Mouse (Mus musculus) heart, postnatal 36 days (tissue): ENCODE results near the gene Frmd4b. TPM values are rescaled to one million over a fixed set of nuclear protein-coding genes. Genes with fewer than 3 reads are reported as not detected.
"Not testable (repeated sequence)": the region's sequence is repeated elsewhere in the genome, so short reads cannot be mapped to it uniquely, and the experiment has no call there.

ENCODE experiments used
- DNase-seq, 2 experiments: peaks; one replicate each; pipeline ENCODE4 v3.0.0; 2021 to 2022
- intact Hi-C: fragments of 180-260 bp; cut with DNase I; formaldehyde crosslinking; loops from one replicate; pipeline ENCODE4 v1.15.1; 2025
- total RNA-seq, 2 experiments: library from RNA; stranded (reverse); gene quantifications; 2 replicates each; pipeline ENCODE4 v1.2.3; 2021

Frmd4b gene
- total RNA-seq, 2 experiments from 2014 or later, result 16.2 to 19.7 TPM

DNA sequence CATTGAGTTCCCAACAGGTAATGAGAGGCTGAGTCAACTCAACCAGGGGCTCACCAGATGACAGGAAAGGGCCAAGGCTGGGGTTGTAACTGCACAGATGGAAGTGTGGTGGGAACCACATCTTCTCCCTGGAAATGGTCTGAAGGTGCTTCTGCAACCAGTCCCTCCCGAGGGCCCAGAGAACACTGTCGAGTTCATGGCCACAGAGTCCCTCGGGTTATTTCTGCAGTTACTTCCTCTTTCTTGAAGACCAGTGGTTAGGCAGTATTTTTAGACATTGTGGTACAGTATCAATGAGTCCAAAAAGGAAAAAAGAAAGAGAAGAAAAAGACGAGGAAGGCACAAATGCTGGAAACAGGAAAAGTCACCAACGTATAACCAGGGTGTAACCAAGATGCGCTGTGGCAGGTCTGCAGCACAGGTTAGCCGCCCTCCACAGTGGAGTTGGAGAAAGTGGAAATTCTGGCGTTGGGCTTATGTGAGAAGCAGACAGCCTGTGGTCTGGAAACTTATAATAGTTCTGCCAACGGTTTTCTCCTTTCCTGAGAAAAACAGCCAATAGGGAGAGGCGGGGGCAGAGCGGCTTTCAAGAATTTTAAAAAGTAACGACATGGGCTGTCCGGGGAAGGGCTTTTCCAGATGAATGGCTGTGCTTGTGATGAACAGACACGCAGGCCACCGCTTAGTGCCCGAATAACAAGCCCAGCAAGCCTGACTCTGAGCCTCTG is 178.3 kb downstream of the Frmd4b start:
- intact Hi-C loops, result no loop called here

DNA sequence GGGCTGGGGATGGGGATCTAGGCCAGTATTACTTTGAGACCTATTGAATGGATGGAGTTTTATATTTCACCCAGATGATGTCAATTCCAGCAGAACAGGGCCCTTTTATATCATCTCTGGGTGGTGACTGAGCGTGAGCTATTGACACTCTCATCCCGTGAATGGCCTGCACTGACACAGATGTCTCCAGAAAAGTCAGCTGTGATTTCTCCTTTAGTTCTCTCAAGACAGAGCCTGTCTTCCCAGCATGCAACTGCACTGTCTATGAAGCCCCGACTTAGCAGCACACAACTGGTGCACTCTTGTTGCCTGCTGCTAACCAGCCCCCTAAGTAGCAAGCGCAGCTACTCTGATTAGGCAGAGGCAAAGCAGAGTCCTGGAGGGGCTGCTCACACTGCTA is 182.6 kb downstream of the Frmd4b start:
- intact Hi-C loops, result no loop called here
- no peak for DNase-seq

More for the DNA sequence above, 178.3 kb downstream of the Frmd4b start:
- no peak for DNase-seq

DNA sequence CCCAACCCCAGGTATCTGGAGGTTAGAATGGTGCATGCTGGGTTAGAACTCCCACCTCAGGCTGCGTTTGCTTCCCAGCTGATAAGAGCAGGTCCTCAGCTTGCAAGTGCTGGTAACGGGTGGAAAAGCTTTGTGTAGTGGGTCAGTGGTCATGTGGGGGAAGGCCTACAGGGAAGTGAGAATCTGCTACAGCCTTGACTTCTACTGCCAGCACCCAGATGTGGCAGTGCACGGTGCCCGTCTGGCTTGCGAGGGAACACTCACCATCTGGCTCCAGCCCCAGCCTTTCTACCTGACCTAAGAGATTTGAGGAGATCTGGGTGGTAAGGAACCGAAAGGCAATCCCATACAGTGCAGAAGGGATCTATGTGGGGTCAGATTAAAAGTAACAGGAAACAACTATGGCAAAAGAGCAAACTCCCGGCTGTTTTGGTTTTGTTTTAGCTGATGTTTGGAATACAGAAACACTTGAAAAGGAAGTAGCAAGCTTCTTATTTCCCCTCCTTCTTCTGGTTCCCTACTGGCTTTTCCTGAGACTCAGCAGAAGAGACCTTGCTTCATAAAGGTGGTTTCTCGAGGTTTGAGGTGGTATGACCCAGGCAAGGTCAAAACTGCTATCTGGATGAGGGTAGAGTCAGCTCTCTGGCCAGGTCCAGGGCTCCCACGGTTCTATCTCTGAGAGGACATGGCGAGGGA is 185.9 kb downstream of the Frmd4b start:
- peak in 1 of 2 experiments; percentile 35 for DNase-seq
- intact Hi-C loops, result no loop called here

DNA sequence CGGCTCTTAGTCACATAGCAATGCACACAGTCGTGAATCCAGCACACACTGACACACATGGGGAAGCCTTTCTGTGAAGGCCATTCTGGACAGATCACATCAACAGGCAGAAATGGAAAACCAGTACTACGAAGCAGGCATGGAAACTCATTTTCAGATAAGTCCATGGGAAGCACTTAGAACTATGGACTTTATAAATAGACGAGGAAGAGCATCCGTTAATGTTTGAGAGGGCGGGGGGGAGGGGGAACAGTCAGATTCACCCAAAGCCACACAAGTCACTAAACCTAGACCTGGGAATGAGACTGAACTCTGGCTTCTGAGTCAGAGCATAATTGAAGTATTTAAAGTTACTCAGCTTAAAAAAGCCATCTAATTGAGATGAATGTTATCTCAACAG is 186.8 kb downstream of the Frmd4b start:
- DNase-seq, result no peak
- intact Hi-C loops, result no loop called here

DNA sequence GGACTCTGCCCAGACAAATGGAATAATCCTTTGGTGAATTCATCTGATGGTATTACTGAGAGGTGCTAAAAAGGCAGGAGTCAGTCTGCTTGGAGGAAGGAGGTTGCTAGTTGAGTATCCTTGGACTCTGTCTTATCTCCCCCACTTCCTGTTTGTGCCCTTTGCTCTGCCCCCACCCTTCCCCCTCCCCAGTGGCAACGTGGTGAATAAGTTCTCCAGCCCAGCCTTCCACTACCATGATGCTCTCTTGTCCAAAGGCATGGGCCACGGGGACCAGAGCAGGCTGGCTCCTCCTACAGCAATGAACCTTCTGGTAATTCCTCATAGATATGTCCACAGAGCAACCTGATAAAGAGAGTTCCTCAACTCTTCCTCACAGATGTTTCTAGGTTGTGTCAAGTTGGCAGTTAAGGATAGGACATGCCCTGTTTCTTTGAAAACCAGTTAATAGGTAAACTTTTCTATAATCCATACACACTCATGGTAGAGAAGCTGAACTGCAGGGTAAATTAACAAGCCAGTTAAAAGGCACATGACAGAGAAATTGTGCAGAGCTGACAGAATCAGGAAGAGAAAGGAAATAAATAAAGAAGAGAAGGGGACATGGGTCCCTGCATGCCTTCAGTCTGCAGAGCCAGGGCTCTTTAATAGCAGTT is 187.5 kb downstream of the Frmd4b start:
- intact Hi-C loops, result no loop called here
- no peak for DNase-seq

DNA sequence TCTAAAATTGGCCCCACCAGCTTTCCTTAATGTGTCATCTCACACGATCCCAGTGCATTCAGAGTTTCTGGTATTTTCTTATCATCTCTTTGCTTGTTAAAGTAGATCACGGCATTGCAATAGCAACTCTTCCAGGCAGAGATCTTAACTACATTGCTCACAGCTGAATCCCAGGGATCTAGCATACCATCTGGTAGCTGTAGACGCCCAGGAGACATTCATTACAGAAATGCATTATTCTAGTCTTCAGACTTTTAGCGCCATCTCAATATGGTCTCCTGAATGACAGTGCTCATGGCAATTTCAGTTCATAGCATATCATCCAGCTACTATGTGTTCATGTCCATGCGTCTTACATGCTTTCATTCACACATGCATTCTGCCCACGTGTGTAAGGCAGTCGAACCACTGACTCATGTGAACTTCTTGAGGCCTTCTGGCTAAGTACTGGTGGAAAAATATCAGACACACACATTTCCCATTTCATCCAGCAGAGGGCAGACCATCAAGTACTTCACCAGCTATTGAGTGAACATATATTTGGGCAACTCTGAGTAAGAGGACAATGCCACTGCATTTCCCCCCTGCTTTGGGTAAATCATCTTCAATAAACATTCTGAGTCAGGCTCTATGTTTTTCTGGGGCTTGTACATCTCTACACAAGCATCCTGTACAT is 197.4 kb downstream of the Frmd4b start:
- intact Hi-C loops, result loop anchor here (1.0 to 5.0 kb wide), 5 partner anchors 37 to 321 kb away; no protein-coding TSS in a partner anchor
- peak; percentile 83 to 84 for DNase-seq

DNA sequence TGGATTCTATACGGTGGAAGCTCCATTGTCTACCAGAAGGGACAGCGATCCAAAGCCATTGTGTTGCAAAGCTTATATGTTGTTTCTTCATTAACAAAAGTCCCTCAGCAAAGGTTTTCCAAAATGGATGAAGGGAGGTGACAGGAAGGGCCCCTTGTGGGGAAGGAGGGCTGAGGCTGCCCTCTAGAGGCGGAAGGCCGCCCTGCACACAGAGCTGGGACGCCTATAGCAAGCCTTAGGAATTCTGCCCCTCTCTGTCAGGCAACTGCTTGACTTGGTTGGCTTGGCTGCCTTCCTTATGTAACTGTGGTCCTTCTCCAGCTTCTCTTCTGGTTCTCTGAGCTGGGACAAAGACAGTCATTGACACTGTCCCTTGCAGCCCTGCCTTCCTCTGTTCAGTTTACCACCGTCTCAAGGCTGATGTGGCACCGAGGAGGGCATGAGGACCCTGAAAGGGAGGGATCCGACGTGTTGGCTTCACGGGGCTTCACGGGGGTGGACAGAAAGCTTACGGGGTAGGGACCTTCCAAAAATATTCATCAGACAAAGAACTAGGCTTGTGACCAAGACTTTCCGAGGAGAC is 200.3 kb downstream of the Frmd4b start:
- intact Hi-C loops, result loop anchor here (1.0 kb wide), 2 partner anchors 139 to 166 kb away; no protein-coding TSS in a partner anchor
- DNase-seq, result peak; percentile 78 to 86

DNA sequence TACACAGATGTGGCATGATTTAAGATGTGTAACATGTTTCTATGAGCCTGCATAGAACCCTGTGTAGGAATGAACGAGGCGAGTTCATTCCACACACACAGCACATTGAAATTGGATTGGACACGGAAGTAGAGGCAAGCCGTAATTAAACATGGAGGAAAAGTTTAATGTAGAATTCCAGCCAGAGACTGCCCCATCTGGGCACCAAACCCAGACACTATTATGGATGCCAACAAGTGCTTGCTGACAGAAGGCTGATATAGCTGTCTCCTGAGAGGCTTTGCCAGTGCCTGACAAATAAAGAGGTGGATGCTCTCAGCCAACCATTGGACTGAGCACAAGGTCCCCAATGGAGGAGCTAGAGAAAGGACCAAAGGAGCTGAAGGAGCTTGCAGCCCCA is 201.8 kb downstream of the Frmd4b start:
- DNase-seq, intact Hi-C loops: not testable (repeated sequence)

DNA sequence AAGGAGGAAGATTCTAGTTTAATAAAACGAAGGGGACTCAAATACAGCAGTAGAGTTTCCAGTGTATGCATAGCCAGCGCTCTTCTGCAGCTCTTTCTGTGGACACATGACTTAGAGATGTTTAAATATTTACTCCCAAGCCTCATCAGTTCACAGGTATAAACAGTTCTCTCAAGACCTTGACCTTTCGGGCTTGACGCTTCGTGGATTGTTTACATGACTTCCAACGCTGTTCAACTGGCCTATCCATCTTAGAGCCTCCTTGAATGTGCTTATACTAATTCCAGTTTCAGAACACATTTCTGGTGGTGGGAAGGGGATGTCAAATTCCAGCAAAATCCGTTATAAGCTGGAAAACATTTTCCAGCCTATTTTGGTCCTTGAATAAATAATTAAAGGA is 203.9 kb downstream of the Frmd4b start:
- intact Hi-C loops, result no loop called here
- no peak for DNase-seq

DNA sequence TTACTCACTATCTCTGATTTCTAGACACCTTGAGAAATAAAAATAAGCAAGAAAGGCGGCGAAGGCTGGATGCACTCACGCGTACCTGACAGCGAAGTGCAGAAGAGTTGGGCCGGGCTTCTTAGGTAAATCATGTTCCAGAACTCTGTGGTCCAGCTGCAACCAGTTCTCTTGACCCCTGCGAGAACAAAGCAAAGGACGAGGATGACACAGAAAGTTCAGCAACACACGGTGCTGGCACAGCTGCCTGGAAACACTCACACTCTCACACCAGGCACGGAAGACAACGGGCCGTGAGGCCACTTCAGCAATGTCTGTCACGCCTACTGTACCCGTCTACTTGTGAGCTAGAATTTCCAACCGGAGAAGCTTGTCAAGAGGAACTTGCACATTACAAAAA is 204.9 kb downstream of the Frmd4b start:
- intact Hi-C loops, result no loop called here
- no peak for DNase-seq

DNA sequence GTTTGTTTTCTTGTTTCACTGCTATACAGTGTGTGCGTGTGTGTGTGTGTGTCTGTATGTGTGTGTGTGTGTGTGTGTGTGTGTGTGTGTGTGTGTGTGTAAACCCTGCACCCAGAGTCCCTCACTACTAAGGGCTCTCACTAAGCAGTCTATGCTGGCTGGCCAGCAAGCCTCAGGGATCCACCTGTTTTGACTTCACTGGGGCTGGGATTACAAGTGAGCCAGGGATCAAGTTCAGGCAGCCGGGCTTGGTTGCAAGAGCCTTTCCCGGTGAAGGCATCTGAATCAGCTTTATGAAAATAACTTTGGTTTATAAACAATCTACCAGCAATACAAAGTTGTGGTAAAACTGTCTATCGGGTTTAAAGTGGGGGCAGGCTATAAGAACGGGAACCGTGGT is 206.0 kb downstream of the Frmd4b start:
- intact Hi-C loops, result no loop called here
- DNase-seq, result no peak

DNA sequence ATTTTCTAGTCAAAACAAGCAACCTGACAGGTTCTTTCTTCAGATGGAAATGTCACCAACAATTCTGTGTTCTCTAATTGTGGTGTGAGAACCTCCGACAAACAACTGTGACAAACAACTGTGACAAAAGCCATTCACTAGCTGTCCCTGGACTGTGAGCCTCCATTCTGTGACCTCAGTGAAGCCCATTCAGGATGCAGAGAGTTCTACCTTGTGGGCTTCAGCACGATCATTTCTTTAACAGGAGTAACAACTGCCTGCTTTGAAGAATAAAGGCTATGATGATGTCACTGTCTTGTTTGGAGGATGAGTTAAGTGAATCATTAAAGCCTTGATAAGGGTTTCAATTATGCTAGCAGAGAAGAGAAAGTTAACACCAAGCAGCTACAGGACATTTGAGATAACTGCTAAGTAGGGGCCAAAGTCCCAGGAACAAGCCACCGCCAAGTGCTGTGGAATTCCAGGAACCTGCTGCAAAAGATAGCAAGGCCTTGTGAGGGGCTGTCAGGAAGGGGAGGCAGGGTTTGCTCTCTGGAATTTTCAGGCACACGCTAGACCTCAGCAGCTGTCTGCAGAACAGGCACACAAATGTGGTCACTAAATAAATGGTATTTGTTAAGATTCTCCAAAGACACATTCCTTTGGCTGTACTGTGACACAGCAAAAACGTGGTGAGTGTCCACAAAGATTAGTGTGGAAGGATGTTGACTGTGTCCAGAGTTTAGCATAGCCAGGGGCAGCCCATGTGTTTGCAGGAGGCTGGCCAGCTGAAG is 207.7 kb downstream of the Frmd4b start:
- intact Hi-C loops, result no loop called here
- no peak for DNase-seq

DNA sequence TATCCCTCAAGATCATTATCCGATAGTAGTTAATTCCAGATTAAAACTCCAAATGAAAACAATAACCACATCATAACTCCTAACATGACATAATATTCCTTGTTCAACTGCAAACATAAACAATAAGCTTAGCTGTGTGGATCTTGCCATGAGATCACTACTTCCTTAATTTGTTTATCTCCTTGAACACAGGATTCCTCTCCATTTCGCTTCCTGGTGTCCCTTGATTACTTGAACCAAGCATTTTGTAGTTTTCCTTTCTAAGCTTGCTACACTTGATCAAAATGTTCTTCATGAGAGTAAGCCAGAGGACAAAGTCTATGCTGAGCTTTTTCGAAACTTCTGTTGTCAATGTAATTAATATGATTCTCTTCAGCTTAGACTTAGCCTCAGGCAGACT is 209.4 kb downstream of the Frmd4b start:
- intact Hi-C loops, result no loop called here
- no peak for DNase-seq

DNA sequence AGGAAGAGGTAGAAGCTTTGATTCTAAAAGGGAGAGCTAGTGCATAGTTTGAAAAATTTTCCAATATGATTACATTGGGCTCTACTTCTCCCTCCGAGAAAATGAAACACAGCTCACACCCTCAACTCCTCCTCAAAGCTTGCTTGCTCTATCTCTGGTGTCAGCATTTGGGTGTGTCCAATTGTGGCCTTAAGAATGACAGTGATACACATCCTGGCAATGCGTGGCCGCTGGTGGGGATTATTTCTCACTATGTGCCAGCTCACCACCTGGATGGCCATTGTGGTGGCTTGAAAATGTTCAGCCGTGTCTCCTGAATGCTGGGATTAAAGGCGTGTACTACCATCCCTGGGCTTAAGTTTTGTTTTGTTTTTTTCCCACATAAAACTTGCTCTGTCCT is 209.9 kb downstream of the Frmd4b start:
- intact Hi-C loops, result no loop called here

DNA sequence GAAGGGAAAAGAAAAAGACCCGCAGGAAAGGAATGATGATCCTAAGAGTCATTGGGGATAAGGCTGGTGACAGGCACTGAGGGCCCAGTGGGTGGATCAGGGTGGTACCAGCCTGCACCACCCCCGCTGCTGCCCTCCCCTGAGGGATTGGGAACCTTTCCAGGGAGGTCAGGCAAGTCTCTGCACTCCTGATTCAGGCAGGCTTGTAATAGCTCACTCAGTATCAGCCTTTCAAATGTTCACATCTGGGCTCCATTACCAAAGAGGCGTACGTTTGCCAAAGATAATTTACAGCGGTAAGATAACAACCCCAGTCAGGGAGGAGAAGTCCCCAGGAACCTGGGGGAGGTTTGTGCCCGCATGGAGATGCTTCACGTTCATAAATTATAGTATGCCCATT is 212.0 kb downstream of the Frmd4b start:
- intact Hi-C loops, result no loop called here
- peak in 1 of 2 experiments; percentile 27 for DNase-seq

More for the DNA sequence above, 209.9 kb downstream of the Frmd4b start:
- no peak for DNase-seq

DNA sequence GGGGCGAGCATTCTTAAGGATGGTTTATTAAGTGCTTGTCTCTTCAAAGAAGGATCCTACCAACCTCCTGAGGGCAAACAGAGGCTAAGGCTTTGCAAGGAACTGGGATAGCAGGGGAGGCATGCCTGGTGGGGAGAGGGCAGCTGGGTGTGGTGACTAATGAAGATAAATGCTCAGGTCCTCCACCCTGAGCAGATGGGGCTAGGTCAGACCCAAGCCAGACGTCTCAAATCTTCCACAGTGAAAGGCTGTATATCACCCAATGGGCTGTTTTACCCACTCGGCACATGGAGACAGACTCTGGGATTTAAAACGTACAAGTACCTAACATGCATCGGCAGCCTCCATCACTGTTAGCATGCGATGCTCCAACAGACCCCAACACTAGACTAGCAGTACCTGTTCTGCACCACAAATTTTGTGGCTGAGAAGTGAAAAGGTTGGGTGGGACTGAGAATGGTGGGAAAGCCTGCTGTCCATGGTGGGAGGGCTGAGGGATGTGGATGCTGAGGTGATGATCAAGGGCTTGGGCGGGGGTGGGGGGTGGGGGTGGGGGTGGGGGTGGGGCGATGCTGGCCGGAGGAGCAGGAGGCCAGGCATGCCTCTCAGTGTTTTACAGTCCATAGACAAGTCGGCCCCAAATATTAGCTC is 214.4 kb downstream of the Frmd4b start:
- intact Hi-C loops, result no loop called here
- no peak for DNase-seq

DNA sequence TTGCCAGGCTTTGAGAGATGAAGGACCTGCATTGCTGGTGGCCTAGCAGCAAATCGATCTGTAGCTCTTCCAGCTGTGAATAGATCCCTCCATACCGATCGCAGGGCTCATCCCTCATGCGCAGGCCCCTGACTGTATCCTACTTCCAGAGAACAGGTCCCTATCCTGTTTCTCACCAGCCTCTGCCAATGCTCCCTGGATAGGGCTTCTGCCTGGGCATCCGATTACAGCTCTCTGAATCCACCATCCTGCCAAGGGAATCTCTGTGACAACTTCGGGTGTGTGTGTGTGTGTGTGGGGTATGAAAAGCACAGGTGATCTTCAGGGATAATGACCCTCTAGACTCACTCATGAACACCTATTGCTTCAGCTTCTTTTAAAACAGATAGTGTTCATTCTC is 216.9 kb downstream of the Frmd4b start:
- DNase-seq, result no peak
- intact Hi-C loops, result no loop called here

DNA sequence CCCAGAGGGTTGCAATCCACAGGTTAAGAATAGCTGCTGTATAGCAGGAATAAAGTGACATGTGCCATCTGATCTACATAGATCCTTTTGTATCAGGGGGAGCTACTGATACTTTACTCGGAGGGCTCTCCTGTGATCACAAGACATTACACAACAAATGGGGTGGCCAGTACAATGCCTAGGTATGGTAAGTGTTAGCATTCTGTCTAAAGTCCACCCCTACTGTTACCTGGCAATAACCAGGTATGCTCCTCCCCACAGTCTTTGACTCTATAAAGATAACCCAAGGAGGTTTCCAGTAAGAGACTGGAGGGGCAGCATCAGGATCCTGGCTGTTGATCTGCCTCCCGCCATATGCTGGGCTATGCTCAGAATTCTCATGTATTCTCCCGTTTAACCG is 219.4 kb downstream of the Frmd4b start:
- no peak for DNase-seq
- intact Hi-C loops, result no loop called here

DNA sequence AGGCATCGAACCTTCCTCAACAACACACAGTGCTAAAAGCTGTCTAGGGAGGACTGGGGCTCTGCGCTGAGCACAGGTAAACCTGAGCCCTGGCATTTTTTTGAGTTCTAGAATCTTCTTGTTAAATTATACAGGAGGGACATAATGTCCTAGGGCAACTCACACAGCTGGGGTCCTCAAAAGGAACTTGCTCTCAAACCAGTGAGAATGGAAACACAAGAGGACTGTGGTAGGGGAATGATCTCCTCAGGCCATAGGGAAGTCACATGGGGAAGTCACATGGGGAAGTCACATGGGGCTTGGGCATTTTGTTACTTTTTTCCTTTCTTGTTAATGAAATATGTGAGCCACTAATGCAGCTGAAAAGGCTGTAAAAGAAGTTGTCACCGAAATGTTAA is 220.4 kb downstream of the Frmd4b start:
- no peak for DNase-seq
- intact Hi-C loops, result no loop called here
